ENCODE assay signal across 11 mouse cellular contexts in the genomic region with DNA sequence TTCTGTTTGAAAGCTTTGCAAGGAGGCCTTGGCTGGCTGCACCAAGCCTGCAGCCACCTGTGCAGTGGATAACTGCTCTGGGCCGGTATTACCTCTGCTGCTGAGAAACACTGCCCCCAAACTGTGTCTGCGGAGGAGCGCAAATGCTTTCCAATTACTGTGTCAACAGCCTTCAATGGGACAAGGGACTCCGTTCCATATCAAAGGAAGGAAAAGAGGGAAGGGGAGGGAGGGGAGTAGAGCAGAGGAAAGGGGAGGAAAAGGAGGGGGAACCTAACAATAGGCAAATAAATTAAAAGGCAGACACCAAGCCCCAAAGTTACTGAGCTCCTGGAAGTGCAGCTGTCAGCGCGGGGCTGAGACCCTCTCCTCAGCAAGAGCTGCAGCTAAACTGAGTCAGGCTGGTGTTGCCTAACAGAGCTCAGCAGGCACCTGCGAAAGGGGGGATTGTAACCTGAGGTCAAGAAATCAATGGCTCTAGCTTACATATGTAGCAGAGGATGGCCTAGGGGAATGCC. TPM values are rescaled to one million over a fixed set of nuclear protein-coding genes. Genes with fewer than 3 reads are reported as not detected.
DNase-seq lines count a peak whose midpoint lies in the region; ATAC-seq and TF ChIP-seq lines count a peak whose summit lies in the region.
"Had no signal": no experiment of that assay in that cellular context is flagged by ENCODE, and none has a peak within 500 bp of the region (broad histone marks: within the 10 kb centered on the region; RNA-seq: fewer than 3 reads in every experiment).

No protein-coding gene starts in this region.

- H3K9me3 ChIP-seq in kidney, embryonic 15.5 days (replicated peaks): no peaks in the 10 kb centered on the region
- no peaks in the 10 kb centered on the region for H3K9me3 ChIP-seq in forebrain, embryonic 11.5 days (ENCODE audit: control insufficient read depth, low read length)

- WGBS in kidney, embryonic 15.5 days: 7% methylated on average over 7 of the region's 7 CpGs
- 23% methylated on average over 7 of the region's 7 CpGs for WGBS in kidney, adult 2 months
- 3% methylated on average over 7 of the region's 7 CpGs for WGBS in forebrain, embryonic 11.5 days

- no peak overlapping the region for H3K9ac ChIP-seq in kidney, embryonic 15.5 days
- H3K9ac ChIP-seq in forebrain, embryonic 11.5 days (ENCODE audit: low read length): no peak overlapping the region; the same call in 1 of the 2 replicates

- no peak for TF ChIP-seq POLR2A in kidney, adult 2 months (IDR thresholded peaks at IDR 0.05; ENCODE audit: low read depth, low read length)

- peak; percentile 79 for ATAC-seq in kidney, embryonic 15.5 days (replicated peaks; ENCODE audit: low FRiP score)
- peak; percentile 69 for ATAC-seq in forebrain, embryonic 11.5 days (replicated peaks; ENCODE audit: low FRiP score)

- DNase-seq in kidney, adult 2 months: no peak
- peak; percentile 54 for DNase-seq in R1 (ENCODE audit: low read depth, low spot score)
- no peak for DNase-seq in forebrain, embryonic 11.5 days (ENCODE audit: low spot score)
- DNase-seq in mesoderm, embryonic 11.5 days (ENCODE audit: low read depth, low spot score): peak; percentile 10
- DNase-seq in right cerebral cortex, postnatal 10 days (ENCODE audit: low spot score in 2 of 2): no peak
- DNase-seq in T-cell, adult 2 months (ENCODE audit: low spot score): no peak
- DNase-seq: cerebellum, postnatal 25 days; lung, adult 2 months; right cerebral cortex, postnatal 4 days had no signal

- no peak for TF ChIP-seq CTCF in kidney, adult 2 months (conservative IDR thresholded peaks at IDR 0.05; ENCODE audit: insufficient read depth, insufficient read length, low read depth, low read length)

- no peak overlapping the region for H3K4me3 ChIP-seq in kidney, embryonic 15.5 days (replicated peaks)
- H3K4me3 ChIP-seq in kidney, adult 2 months (ENCODE audit: insufficient read depth, low read depth, low read length): no peak overlapping the region
- H3K4me3 ChIP-seq in forebrain, embryonic 11.5 days (ENCODE audit: low read depth, low read length): no peak overlapping the region
- H3K4me3 ChIP-seq: myocyte had no signal

- H3K27ac ChIP-seq in kidney, embryonic 15.5 days: peak overlapping the region; percentile 56
- no peak overlapping the region for H3K27ac ChIP-seq in kidney, adult 2 months (ENCODE audit: insufficient read depth, low read depth, low read length)
- H3K27ac ChIP-seq in forebrain, embryonic 11.5 days (ENCODE audit: low read depth, low read length): no peak overlapping the region

- peaks cover 14% of the 10 kb centered on the region for H3K4me1 ChIP-seq in kidney, embryonic 15.5 days
- no peaks in the 10 kb centered on the region for H3K4me1 ChIP-seq in kidney, adult 2 months (ENCODE audit: control insufficient read depth, insufficient read depth, low read length)
- peaks cover 4% of the 10 kb centered on the region; the same call in 1 of the 2 replicates for H3K4me1 ChIP-seq in forebrain, embryonic 11.5 days (replicated peaks; ENCODE audit: control insufficient read depth, insufficient read depth, low read length)

- H3K36me3 ChIP-seq in kidney, embryonic 15.5 days: no peaks in the 10 kb centered on the region
- H3K36me3 ChIP-seq in kidney, adult 2 months (ENCODE audit: control insufficient read depth, insufficient read depth, low read length): no peaks in the 10 kb centered on the region
- H3K36me3 ChIP-seq in forebrain, embryonic 11.5 days (ENCODE audit: control insufficient read depth, insufficient read depth, low read length): no peaks in the 10 kb centered on the region

- 0 out of 2 replicates have a peak overlapping the region, but pooled peaks have one; percentile 7 for H3K4me2 ChIP-seq in kidney, embryonic 15.5 days
- peak overlapping the region; percentile 28; the same call in 1 of the 2 replicates for H3K4me2 ChIP-seq in forebrain, embryonic 11.5 days (ENCODE audit: low read depth, low read length, severe bottlenecking)

- no peaks in the 10 kb centered on the region for H3K27me3 ChIP-seq in kidney, embryonic 15.5 days
- no peaks in the 10 kb centered on the region for H3K27me3 ChIP-seq in kidney, adult 2 months (replicated peaks; ENCODE audit: control insufficient read depth, insufficient read depth, low read length)
- no peaks in the 10 kb centered on the region for H3K27me3 ChIP-seq in forebrain, embryonic 11.5 days (ENCODE audit: control insufficient read depth, insufficient read depth, low read length)

RNA-seq across cellular contexts. Expression of a gene that starts 54.9 kb away (rescaled TPM):
- not detected in 2 replicates for polyA plus RNA-seq in kidney, embryonic 15.5 days (2015; fragmentation: Nextera tagmentation; extraction: Ambion mirVana)
- polyA plus RNA-seq in kidney, adult 2 months (2012; rRNA removed): 0.05 TPM in 1 of 2 replicates, not detected in the other
- 0.43 TPM in 1 of 2 replicates, not detected in the other for polyA plus RNA-seq in forebrain, embryonic 11.5 days (2014; fragmentation: Nextera tagmentation; extraction: Ambion mirVana)
- polyA plus RNA-seq: myocyte had no signal

Comparison
In these comparisons a context has a peak if more than half of its experiments do, and no peak if none do; other contexts are left out.
1. DNase-seq: peak in R1 (single experiment) and mesoderm, embryonic 11.5 days (single experiment); none in kidney, adult 2 months (single experiment), forebrain, embryonic 11.5 days (single experiment), right cerebral cortex, postnatal 10 days (0 of 2) and T-cell, adult 2 months (single experiment).